Mouse (Mus musculus): ENCODE results near the gene Cdc42ep1. TPM values are rescaled to one million over a fixed set of nuclear protein-coding genes. Genes with fewer than 3 reads are reported as not detected.

The Cdc42ep1 gene
- total RNA-seq, 2 experiments from 2014 or later, result 7.6 to 8.5 TPM

DNA sequence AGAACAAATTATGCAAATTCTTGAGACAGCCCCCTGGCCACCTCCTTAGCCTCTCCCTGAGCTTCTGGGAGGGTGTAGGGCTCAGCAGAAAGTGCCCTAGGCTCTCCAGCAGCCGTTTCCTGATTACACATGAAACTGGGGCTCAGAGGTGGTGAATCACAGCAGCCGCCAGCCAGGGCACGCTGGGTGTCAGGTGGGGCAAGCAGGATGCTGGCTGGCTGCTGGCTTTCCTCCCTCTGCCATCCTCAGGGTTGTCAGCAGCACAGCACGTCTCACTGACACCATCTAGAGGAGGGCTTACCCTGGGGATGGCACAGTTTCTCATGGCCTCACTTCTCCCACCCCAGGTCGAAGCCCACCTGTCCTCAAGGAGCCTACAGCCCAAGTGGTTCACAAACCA is 14.1 kb upstream of the Cdc42ep1 start:
- no peak for DNase-seq (ENCODE audit: low spot score in 2 of 2)

DNA sequence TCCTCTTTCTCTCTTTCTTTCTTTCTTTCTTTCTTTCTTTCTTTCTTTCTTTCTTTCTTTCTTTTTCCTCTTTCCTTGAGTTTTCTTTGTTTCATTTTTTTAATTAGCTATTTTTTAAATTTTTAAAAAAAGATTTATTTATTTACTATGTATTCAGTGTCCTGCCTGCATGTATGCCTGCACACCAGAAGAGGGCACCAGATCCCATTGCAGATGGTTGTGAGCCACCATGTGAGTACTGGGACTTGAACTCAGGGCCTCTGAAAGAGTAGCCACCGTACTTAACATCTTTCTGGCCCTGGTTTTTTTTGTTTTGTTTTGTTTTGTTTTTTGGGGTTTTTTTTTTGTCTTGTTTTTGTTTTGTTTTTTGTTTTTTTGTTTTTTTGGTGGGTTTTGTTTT is 12.8 kb upstream of the Cdc42ep1 start:
- DNase-seq (ENCODE audit: low spot score in 2 of 2), result no peak

DNA sequence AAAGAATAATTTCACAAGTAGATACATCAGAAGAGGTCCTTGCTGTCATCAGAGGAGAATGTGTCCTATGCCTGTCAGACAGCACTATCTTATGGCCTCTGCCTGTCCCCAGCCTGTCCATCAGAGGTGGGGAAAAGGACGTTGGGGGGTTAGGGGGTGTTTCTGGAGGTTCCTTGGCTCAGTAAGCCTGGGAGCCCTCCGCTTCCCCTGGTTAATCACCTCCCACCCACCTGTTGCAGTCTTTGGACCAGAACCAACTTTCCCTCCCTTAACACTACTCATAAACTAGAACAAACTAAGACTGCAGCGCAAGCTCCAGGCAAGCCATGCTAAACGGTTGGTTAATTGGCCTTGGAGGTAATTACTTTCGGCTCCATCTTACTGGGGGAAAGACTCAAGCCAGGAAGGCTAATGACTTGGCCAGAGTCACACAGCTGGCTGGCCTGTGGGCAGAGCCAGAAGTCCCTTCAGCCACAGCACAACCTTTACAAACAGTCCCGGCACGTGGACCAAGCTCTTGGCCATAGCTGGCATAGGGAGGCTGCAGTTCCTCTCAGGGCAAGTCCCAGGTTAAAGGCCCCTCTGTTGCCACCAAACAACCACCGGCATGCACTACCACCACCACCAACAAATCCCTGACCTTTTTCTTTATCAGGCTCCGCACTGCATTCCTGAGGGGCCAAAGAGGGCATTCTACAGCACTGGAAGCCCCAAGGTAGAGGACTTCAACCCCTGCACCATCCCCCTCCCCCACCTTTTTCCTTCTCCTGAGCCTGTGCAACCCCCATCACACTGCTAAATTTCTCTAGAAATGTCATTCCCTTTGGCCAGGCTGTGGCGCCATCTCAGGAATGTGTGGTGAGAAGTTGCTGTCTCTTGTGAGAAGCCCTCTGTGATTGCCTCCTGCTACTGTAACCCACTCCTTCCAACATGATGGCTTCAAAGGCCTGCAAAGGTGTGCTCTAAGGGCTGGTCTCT is 11.4 kb upstream of the Cdc42ep1 start:
- peak in 1 of 2 experiments; percentile 26 for DNase-seq (ENCODE audit: low spot score in 2 of 2)

DNA sequence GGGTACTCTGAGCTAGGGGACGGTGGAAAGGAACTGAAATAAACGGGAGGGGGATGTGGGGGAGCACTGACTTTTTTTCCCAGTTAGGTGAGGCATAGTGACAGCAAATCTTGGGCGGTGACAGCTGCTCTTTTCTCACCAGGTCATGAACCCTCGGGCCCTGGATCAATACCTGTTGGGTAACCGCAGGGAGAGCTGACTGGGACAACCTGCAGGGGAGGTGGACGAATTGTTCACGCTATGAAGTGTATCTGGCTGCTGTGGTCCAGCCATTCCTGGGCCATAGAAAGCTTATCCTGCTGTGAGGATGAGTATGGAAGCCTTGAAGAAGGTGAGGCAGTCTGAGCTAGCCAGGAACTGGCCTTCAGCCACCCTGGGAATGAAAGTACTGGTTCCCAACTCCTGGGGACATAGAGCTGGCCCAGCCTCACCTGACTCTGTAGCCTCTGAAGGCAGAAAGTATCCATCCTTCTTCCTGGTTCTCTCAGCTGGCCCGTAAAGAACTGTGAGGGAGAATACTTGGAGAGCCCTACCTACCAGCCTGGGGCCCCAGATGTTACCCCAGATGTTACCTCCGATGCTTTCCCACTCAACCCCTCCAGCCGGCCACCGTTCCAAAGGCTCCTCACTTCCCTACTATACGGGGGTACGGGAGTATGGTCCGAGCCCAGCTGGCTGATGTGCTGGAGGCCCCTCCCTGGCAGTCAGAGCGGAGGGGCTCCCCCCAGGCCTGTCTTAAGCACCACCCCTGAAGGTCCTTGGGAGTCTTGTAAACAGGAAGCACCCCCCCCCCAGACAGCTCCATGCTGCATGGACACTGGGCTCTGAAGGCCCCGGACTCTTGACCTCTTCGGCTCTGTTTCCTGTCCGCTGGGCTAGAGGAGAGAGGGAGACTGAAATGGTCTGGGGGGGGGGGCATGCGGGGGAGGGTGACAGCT is 10.4 kb upstream of the Cdc42ep1 start:
- peak in 1 of 2 experiments; percentile 21 for DNase-seq (ENCODE audit: low spot score in 2 of 2)

DNA sequence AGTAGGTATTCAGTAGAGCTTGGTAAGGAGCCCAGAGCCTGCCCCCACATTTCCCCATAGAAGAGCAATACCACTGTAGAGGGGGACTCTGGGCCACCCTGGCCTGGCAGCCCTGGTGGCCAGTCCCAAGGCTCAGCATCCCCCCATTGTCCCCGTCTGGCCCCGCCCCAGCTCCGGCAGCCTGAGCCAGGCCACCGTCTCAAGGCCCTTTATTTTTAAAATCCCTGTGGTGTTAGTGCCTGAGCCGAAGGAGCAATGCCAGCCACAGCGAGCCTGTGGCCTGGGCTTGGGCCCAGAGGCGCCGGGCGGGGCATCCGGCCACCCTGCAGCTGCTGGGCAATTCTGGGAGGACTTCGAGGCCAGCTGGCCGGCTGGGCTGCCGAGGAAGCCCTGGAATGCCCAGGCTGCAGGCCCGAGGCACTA is 9.7 kb upstream of the Cdc42ep1 start:
- DNase-seq (ENCODE audit: low spot score in 2 of 2), result peak; percentile 80 to 83

DNA sequence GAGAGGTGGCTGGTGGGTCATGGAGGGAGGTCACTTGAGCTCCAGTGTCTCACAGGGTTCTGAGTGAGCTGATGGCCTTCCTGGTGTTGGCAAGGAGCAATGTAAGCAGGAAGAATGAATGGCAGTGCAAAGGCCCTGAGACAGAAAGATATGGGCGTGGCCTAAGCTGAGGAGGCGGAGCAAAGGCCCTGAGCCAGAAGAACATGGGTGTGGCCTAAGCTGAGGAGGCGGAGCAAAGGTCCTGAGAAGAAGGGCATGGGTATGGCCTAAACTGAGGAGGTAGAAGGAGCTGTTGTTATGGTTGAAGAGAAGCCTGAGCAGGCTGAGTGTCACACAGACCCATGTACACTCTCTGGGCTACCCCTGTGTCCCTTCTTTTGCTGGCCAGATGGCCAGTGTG is 8.8 kb upstream of the Cdc42ep1 start:
- DNase-seq (ENCODE audit: low spot score in 2 of 2), result no peak

DNA sequence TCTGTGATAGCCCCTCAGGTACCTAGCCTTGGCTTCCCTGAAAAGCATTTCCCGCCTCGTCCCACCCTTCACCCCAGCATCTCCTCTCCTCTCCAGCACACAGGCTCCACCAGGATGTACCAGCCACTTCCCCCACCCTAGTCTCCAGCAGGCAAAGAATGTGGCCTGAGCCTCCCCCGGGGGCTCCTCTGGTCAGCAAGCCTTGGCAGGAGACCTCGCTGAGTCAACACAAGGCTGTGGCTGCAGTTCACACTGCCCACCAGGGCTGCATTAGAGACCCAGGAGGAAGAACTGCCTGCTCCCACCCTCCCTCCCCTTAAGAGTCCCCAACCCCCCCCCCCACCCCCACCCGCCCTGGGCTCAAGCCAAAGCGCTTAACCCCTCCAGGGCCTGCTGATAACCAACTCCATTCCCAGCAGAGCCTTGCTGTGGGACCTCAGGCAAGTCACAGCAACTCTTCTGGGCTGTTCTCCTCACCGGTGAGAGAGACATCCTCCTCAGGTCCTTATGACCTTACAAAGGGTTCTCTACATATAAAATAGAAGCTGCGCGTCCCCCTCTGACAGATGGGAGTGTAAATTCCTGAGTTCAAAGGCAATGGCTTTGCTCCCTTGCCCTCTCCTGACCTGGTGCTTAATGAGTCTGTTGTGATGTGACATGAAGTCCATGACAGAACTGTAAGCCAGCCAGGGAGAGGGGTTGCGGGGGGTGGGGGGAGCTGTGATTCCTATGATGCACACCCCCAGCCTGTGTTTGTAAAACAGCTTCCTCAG is 8.0 kb upstream of the Cdc42ep1 start:
- DNase-seq (ENCODE audit: low spot score in 2 of 2), result no peak

DNA sequence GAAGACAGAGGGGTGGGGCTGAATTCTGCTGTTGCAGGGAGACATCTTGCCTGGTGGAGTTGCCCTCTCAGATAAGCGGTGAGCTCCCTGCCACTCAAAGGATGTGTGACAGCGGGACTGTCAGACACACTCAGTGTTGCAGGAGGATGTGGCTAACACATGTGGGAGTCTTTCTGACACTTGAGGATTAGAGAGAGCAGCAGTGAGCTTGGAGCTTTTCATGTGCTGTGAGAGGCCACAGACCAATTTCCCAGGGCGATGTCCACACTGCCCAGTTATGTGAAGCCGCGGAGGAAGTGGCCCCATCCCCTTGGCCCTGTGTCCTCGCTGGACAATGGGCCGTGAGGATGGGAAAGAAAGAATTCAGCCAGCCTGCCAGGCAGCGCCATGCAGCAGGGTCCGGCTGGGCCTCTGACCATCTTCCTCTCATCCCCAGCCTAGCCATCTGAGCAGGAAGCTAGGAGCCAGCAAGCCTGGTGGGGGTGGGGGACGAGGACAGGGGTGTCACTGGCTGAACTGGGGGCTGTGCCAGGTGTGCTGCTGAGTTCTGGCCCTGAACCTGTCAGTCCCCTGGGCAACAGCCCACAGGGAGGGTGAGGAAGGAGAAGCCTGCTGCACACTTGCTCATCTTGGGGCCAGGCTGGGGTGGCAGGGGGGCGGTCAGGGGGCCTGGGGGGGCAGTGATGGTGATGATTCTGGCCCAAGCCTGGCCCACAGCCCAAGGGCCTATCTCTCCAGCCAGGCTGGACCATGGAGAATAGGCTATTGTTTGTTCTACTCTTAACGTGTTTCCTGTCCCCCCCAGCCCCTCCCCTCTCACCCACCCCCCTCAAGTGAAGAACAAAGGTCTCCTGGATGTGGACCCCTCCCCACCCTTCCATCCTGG is 7.0 kb upstream of the Cdc42ep1 start:
- DNase-seq (ENCODE audit: low spot score in 2 of 2), result peak in 1 of 2 experiments; percentile 66

DNA sequence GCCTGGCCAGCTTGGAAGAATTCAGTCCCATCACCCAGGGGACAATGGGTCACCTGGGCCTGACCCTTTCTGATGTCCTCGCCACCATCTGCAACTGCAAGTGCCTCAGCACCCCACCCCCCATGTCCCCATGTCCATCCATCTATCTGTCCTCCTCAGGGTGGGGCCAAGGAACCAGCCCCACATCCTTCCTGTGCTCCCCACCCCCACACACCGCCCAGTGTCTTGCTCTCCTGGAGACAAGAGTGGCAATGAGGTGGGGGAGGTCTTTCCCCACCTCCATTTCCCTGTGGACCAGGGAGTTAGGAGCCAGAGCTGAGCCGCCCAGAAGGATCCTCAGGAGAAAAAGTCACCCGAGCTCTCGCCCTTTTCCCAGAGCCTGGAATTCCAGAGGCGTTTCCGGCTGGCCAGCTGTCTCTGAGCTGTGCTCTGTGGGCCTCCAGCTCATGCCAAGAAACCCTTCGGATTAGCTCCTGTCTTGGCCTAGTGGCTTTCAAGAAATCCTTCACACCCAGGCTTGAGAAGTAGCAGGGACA is 6.3 kb upstream of the Cdc42ep1 start:
- no peak for DNase-seq (ENCODE audit: low spot score in 2 of 2)

DNA sequence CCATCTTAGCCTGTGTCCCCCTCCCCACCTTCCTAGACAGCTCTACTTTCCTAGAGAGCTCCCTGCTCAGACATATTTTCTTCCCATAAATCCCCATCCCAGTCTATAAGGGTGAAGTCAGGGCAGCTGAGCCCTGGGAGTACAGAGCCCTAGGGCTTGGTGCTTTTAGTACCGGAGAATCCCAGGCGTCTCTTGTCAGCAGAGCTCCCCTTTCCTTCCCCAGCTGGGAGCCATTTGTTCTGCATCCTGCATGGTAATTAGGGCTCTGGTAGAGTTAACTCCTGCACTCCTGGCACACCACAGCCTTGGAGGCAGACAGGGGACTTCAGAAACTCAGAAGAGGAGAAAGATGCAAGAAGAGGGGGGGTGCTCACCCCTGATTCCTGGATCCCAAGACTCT is 2.7 kb upstream of the Cdc42ep1 start:
- no peak for DNase-seq (ENCODE audit: low spot score in 2 of 2)

DNA sequence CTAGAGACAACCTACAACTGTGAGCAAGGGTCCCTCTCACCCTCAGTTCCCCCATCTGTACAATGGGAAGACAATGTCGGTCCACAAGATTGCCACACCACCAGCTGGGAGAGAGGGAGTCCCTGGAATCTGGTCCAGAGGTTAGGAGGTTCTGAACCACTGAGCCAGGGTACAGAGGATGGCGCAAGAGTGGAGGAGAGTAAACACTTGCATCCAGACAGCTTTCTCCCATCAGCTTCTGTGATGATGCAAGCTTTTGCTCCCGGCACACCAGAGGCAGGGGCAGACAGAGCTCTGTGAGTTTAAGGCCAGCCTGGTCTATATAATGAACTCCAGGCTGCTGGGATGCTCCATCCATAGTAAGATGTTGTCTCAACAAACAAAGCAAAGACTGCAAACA is 2.2 kb upstream of the Cdc42ep1 start:
- DNase-seq (ENCODE audit: low spot score in 2 of 2), result no peak

DNA sequence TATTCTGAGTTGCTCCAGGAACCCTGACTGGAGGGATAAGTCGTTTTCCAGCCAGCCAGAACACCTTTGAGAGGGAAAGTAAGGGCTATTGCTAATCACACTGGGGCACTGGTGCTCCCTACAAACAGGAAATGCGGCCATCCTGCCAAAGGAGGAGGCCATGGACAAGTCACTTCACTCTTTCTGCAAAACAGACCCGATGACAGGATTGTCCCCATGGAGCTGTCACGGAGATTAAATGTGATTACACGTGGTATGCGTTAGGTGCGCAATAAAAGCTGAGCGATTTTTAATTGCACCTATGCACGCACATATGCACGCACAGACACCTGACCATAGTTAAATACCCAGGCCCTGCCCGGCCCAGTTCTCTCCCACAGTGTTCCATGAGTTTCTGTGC is 1.7 kb upstream of the Cdc42ep1 start:
- no peak for DNase-seq (ENCODE audit: low spot score in 2 of 2)

DNA sequence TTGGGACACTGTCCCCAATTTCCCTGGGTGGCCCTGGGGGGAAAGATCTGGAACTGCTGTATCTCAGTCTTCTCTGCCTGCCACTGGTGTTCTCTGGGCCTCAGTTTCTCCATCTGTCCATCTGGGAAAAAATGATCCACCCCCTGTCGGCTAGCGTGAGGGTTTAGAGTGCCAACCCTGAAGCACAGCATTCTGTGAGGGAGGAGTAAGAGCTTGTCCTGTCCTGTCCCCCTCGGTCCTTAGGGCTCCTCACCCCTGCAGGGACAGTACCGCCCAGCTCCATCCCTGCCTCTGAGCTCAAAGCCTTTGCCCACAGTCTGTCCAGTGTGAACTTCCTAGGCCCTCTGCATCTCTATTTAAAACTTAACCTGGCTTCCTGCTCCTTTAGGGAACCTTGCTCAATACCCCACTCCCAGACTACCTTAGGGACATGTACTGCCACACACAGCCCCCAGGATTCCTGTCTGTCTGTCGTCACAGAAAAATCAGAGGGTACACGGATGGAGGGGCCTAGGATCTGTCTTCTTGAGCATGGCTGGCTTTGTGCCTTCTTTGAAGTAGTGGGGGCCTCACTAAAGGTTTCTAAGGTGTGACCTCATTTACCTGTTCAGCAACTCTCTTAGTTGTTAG is 1.1 kb upstream of the Cdc42ep1 start:
- DNase-seq (ENCODE audit: low spot score in 2 of 2), result no peak

DNA sequence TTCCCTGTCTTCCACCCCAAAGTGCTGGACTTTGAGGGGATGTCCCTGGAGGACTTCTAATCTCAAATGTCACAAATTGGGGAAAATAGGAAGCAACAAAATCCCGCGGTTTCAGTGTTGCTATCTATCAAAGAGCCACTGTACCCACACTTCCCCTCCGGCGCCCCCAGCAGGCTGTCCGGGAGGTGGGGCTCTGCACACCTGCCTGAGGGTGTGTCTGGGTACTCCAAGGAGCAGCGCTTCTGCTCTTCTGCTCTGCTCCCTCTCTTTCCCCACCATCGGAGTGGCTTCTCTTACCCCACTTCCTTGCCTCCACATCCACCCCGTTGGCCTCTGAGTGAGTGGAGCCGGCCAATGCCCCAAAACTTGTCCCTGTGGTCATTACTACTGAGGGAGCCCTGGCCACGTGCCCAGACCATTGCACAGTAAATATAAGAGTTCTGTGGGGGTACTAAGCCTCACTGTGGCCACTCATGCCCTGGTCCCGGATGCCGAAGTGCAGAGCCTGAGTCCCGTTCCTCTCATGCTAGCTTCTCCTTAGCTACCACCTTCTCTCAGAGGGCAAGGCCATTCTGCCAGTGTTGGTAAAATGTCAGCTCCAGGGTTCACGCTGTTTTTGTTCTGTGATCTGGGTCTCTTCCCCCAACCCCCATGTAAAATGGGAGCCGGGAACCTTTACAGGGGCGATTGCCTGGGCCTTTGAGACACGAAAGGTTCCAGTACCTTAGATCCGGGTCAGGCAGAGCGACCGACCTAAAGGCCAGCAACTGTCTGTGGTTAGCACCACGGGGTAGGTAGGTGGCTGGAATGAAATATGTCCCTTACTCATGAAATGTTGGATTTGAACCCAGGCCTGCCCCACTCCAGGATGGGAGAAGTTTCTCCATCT is 1.4 kb downstream of the Cdc42ep1 start:
- no peak for DNase-seq (ENCODE audit: low spot score in 2 of 2)

DNA sequence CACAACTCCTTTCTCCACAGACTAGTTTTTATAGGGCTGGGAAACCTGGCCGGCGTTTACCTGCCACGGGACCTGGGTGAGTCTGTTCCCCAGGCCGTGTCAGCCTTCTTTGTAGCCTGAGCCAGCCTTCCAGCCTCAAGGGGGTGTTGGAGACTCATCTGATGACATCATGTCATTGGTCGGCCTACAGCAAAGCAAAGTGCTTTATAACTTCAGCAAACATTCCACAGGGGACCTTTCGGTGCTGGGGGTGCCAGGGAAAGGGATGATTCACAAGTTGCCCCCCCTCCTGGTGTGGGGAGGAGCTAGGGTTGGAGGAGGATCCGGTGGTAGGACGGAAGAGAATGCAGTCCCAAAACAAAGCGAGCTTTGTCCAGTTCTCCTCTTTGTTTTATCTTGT is 2.4 kb downstream of the Cdc42ep1 start:
- no peak for DNase-seq (ENCODE audit: low spot score in 2 of 2)

DNA sequence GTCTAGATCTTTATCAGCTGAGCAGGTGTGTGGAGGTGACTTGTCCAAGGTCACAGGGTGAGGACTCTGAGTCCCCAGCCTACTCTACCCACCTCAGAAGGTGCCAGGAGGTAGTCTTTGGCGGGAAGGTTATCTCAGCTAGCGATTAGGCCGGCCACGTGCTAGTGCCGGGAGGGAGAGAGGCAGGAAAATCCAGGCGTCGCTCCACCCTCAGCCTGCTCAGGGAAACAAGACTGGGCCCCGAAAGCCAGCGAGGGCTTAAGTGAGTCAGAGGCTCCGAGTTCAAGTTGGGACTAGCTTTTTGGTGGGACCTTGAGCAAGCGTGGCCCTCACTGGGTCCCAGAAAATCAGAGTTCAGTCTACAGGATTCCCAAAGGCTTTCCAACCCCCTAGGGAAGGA is 2.9 kb downstream of the Cdc42ep1 start:
- DNase-seq (ENCODE audit: low spot score in 2 of 2), result no peak

DNA sequence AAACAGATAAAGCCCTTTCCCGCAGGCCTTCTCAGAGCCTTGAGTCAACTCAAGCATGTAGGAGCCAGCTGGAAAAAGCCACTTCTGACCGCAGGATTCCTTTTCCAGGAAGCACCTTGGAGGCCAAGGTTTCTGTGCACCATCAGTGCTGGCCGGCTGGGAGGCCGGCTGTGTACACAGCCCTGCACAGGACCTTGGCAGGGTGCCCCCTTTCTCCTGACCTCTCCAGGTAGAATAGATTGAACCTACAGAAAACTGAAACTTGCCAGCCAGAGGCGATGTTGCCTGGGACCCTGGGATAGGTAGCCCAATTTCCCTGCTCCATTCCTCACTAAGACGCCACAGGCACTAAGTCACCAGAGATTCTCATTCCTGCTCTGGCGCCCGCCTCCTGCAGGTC is 3.4 kb downstream of the Cdc42ep1 start:
- DNase-seq (ENCODE audit: low spot score in 2 of 2), result no peak

DNA sequence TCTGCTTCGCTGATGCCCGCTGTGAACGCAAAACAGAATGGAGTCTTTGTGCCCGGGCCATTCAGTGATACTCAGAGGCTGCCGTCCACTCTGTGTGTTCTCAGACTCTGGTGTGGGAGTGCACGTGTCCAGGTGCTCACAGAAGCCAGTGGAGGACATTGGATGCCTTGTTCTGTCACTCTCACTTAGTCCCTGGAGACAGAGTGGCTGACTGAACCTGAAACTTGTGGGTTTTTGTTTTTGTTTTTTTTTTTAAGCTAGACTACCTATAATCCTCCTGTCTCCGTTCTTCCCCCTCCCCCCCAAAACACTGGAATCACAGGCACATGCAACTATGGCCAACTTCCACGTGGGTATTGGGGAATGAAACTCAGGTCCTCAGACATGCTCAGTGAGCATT is 3.9 kb downstream of the Cdc42ep1 start:
- no peak for DNase-seq (ENCODE audit: low spot score in 2 of 2)

Data from layer of hippocampus, postnatal 10 days (tissue).